Mouse (Mus musculus) hindbrain, embryonic 14.5 days (tissue): Measurements from ENCODE around the gene Lgals1. TPM values are rescaled to one million over a fixed set of nuclear protein-coding genes. Genes with fewer than 3 reads are reported as not detected.

Experiments used
- ATAC-seq: fragments of 200-750 bp; cut with Nextera tagmentation; 2 replicates; pipeline ENCODE4 v1.8.0; 2017; ENCODE audit warnings: moderate number of reproducible peaks, mild to moderate bottlenecking, moderate TSS enrichment, moderate library complexity; ENCODE audit not compliant: low FRiP score
- DNase-seq: peaks from one replicate; pipeline ENCODE4 v3.0.0-alpha.2; 2015; ENCODE audit warnings: low spot score
- H3K27ac ChIP-seq: fragments of 300-500 bp; sonication (generic); 2 replicates; pipeline ENCODE4 v1.5.1; 2014; ENCODE audit warnings: mild to moderate bottlenecking, moderate library complexity
- H3K27me3 ChIP-seq: fragments of 300-500 bp; sonication (generic); 2 replicates; pipeline ENCODE4 v1.6.1; 2014; ENCODE audit warnings: mild to moderate bottlenecking, low read length, mixed read lengths; ENCODE audit not compliant: control insufficient read depth, insufficient read depth
- H3K36me3 ChIP-seq: fragments of 300-500 bp; sonication (generic); replicated peaks from 2 replicates; pipeline ENCODE4 v1.6.1; 2014; ENCODE audit not compliant: control insufficient read depth, insufficient read depth
- H3K4me1 ChIP-seq: fragments of 300-500 bp; sonication (generic); replicated peaks from 2 replicates; pipeline ENCODE4 v1.6.1; 2014; ENCODE audit warnings: antibody characterized with exemption, low read length, mixed read lengths; ENCODE audit not compliant: control insufficient read depth, insufficient read depth
- H3K4me2 ChIP-seq: fragments of 300-500 bp; sonication (generic); replicated peaks from 2 replicates; pipeline ENCODE4 v1.6.1; 2014; ENCODE audit warnings: mild to moderate bottlenecking, moderate library complexity
- H3K4me3 ChIP-seq: fragments of 300-500 bp; sonication (generic); replicated peaks from 2 replicates; pipeline ENCODE4 v1.5.1; 2014; ENCODE audit warnings: mild to moderate bottlenecking, low read length
- H3K9ac ChIP-seq: fragments of 300-500 bp; sonication (generic); 2 replicates; pipeline ENCODE4 v1.6.1; 2014
- H3K9me3 ChIP-seq: fragments of 300-500 bp; sonication (generic); 2 replicates; pipeline ENCODE4 v1.6.1; 2016; ENCODE audit warnings: low read length; ENCODE audit not compliant: control insufficient read depth
- WGBS: fragments of 180-500 bp; shearing (Covaris S2); extraction: QIAGEN DNeasy Blood & Tissue Kit; methylation state at CpG from one replicate; pipeline ENCODE4 v1.1.7; 2014; 5-methylcytosine and 5-hydroxymethylcytosine counted together
- microRNA-seq: library from miRNA; unstranded; fragments of <30 nt; microRNA quantifications from one replicate; pipeline ENCODE4, GENCODE M21; 2016
- polyA plus RNA-seq: library from polyadenylated mRNA; unstranded; fragments of >200 nt; fragmentation: Nextera tagmentation; extraction: Ambion mirVana; gene quantifications from 2 replicates; pipeline ENCODE4 v1.2.1, GENCODE M21; 2014

Lgals1 gene
- polyA plus RNA-seq, 1 experiment from 2014 or later: 157 TPM

DNA sequence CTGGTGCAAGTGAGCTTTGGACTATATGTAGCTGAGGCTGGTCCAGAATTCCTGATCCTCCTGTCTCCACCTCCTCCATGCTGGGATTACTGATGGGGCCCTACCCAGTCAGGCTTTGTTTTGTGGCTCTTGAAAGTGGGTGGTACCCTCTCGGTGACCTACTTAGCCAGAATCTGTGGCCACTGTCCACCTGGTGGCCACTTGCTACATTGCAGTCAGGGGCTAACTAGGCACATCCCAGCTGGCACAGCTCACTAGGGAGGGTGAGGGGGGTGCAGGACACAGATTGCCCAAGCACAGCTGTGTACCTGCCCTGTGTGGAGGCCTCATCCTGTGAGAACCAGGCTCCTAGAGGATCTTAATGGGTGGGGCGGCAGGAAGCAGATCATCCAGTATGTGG is 36.4 kb downstream of the Lgals1 start:
- Histone ChIP-seq H3K9me3 (no peaks in the 10 kb centered on the region), H3K27me3 (no peaks in the 10 kb centered on the region), H3K9ac (no peak overlapping the region), H3K4me2 (no peak overlapping the region), H3K27ac (no peak overlapping the region), H3K4me1 (no peaks in the 10 kb centered on the region), H3K4me3 (no peak overlapping the region), H3K36me3 (peaks cover 71% of the 10 kb centered on the region)
- DNase-seq (peak; percentile 72), ATAC-seq (peak; percentile 46; the same call in 1 of the 2 replicates)
- WGBS: 5% methylated on average over 1 of the region's 2 CpGs

GRCm38 (mm10) chr15:78971626-78972025 is 45.1 kb downstream of the Lgals1 start:
- H3K27me3 ChIP-seq: no peaks in the 10 kb centered on the region
- no peak overlapping the region for H3K4me2 ChIP-seq
- WGBS: 74% methylated on average over 6 of the region's 6 CpGs
- no peak for ATAC-seq
- no peak overlapping the region for H3K27ac ChIP-seq
- no peak overlapping the region for H3K9ac ChIP-seq
- H3K36me3 ChIP-seq: peaks cover 52% of the 10 kb centered on the region
- H3K4me1 ChIP-seq: no peaks in the 10 kb centered on the region
- DNase-seq: no peak
- H3K4me3 ChIP-seq: no peak overlapping the region
- no peaks in the 10 kb centered on the region for H3K9me3 ChIP-seq

GRCm38 (mm10) chr15:78973950-78974349 is 47.4 kb downstream of the Lgals1 start:
- H3K9ac ChIP-seq: no peak overlapping the region
- H3K4me1 ChIP-seq: peaks cover 4% of the 10 kb centered on the region; the same call in 1 of the 2 replicates
- H3K36me3 ChIP-seq: peaks cover 28% of the 10 kb centered on the region
- H3K4me3 ChIP-seq: no peak overlapping the region
- no peaks in the 10 kb centered on the region for H3K27me3 ChIP-seq
- ATAC-seq (no peak), DNase-seq (no peak)
- no peak overlapping the region for H3K4me2 ChIP-seq
- 78% methylated on average over 7 of the region's 7 CpGs for WGBS
- no peak overlapping the region for H3K27ac ChIP-seq
- H3K9me3 ChIP-seq: no peaks in the 10 kb centered on the region

- Histone ChIP-seq H3K9ac (no peak overlapping the region), H3K4me3 (no peak overlapping the region), H3K4me2 (no peak overlapping the region), H3K36me3 (peaks cover 28% of the 10 kb centered on the region), H3K9me3 (no peaks in the 10 kb centered on the region), H3K4me1 (peaks cover 10% of the 10 kb centered on the region), H3K27ac (no peak overlapping the region), H3K27me3 (no peaks in the 10 kb centered on the region)
- ATAC-seq (no peak), DNase-seq (no peak)
- WGBS: 87% methylated on average over 8 of the region's 8 CpGs
Observed at GRCm38 (mm10) chr15:78977676-78978159, 51.2 kb downstream of the Lgals1 start.

DNA sequence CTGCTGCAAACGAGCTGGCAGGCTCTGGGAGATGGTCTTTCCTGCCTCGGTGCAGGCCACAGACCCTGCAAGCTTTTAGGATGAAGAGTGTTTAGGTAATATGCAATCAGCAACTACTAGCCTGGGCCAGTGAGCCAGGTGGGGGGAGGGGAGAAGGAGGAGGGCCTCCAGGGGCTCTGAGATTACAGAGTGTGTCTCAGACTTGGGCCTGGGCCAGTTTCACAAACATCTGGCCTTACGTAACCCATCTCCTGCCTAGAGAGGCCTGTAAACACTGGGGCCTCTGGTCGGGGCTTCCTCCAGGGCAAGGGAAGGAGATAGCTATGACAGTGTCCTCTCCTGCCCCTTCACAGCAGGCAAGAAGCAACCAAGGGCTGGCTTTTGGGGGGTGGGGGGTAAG is 52.4 kb downstream of the Lgals1 start:
- no peaks in the 10 kb centered on the region for H3K27me3 ChIP-seq
- peaks cover 18% of the 10 kb centered on the region for H3K4me1 ChIP-seq
- H3K4me2 ChIP-seq: no peak overlapping the region
- H3K36me3 ChIP-seq: peaks cover 19% of the 10 kb centered on the region
- no peak overlapping the region for H3K4me3 ChIP-seq
- H3K9me3 ChIP-seq: no peaks in the 10 kb centered on the region
- H3K9ac ChIP-seq: no peak overlapping the region
- no peak for ATAC-seq
- H3K27ac ChIP-seq: no peak overlapping the region
- DNase-seq: no peak
- WGBS: 40% methylated on average over 4 of the region's 4 CpGs

Small RNA genes lying within 50 kb of the gene (microRNA-seq; reads per million reads assigned to microRNA genes)
- gene Mir6955: 0.65 reads per million

Other genes with a start within 250 kb of the Lgals1 start
- 6.0 and 8.5 TPM in 2 replicates for gene Elfn2, start 208.0 kb upstream of the Lgals1 start, polyA plus RNA-seq
- gene Mfng, start 153.2 kb upstream of the Lgals1 start, polyA plus RNA-seq: 11.7 and 12.5 TPM in 2 replicates
- 2.5 and 2.6 TPM in 2 replicates for gene Card10, start 123.7 kb upstream of the Lgals1 start, polyA plus RNA-seq
- 10.7 and 11.2 TPM in 2 replicates for gene Cdc42ep1, start 84.1 kb upstream of the Lgals1 start, polyA plus RNA-seq
- gene Lgals2, start 71.2 kb upstream of the Lgals1 start, polyA plus RNA-seq: not detected in 2 replicates
- gene Gga1, start 49.5 kb upstream of the Lgals1 start, polyA plus RNA-seq: 40.1 and 43.0 TPM in 2 replicates
- gene Gm49510, start 27.1 kb upstream of the Lgals1 start, polyA plus RNA-seq: 0.16 TPM in 1 of 2 replicates, not detected in the other
- gene Sh3bp1, start 27.0 kb upstream of the Lgals1 start, polyA plus RNA-seq: 3.7 and 5.5 TPM in 2 replicates
- 105 and 121 TPM in 2 replicates for gene Pdxp, start 12.8 kb upstream of the Lgals1 start, polyA plus RNA-seq
- 57.7 and 59.2 TPM in 2 replicates for gene Nol12, start 8.2 kb downstream of the Lgals1 start, polyA plus RNA-seq
- 37.4 and 41.1 TPM in 2 replicates for gene Triobp, start 21.0 kb downstream of the Lgals1 start, polyA plus RNA-seq
- 74.8 and 75.7 TPM in 2 replicates for gene H1f0, start 101.7 kb downstream of the Lgals1 start, polyA plus RNA-seq
- gene Galr3, start 115.2 kb downstream of the Lgals1 start, polyA plus RNA-seq: not detected in 2 replicates
- gene Ankrd54, start 136.2 kb downstream of the Lgals1 start, polyA plus RNA-seq: 42.2 and 53.1 TPM in 2 replicates
- 170 and 177 TPM in 2 replicates for gene Eif3l, start 148.5 kb downstream of the Lgals1 start, polyA plus RNA-seq
- gene Micall1, start 182.2 kb downstream of the Lgals1 start, polyA plus RNA-seq: 12.9 and 14.3 TPM in 2 replicates
- 273 and 298 TPM in 2 replicates for gene Polr2f, start 214.3 kb downstream of the Lgals1 start, polyA plus RNA-seq
- gene 1700088E04Rik, start 214.5 kb downstream of the Lgals1 start, polyA plus RNA-seq: 18.3 and 19.1 TPM in 2 replicates
- 8.9 and 10.3 TPM in 2 replicates for gene Sox10, start 238.5 kb downstream of the Lgals1 start, polyA plus RNA-seq